Mouse (Mus musculus): ENCODE results near the gene Plekhd1. TPM values are rescaled to one million over a fixed set of nuclear protein-coding genes. Genes with fewer than 3 reads are reported as not detected.

Gene Plekhd1
- polyA plus RNA-seq, 1 experiment from 2014 or later: 0.65 TPM

DNA sequence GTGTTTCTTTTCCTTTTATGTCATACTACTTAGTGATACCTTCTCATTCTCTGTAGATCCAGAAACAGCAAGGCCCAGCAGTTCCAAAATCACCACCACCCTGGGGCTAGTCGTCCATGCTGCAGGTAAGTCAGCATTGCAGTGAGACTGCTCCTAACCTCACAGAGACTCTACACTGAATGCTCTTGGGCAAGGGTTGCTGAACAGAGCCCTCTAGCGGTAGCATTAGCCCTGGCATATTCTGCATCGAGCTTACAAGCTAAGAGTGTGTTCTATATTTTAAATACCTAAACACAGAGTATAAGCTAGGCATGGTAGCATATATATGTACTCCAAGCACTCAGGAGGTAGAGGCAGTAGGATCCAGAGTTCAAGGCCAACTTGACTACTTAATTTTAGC is 19.2 kb upstream of the Plekhd1 start:
- Histone ChIP-seq H3K4me1 (no peaks in the 10 kb centered on the region), H3K9me3 (no peaks in the 10 kb centered on the region), H3K9ac (no peak overlapping the region), H3K36me3 (replicated peaks) (peaks cover 45% of the 10 kb centered on the region), H3K4me3 (replicated peaks) (no peak overlapping the region), H3K4me2 (no peak overlapping the region), H3K27me3 (no peaks in the 10 kb centered on the region), H3K27ac (no peak overlapping the region)
- 17% methylated on average over 3 of the region's 3 CpGs for WGBS
- ATAC-seq (ENCODE audit: low FRiP score): no peak

DNA sequence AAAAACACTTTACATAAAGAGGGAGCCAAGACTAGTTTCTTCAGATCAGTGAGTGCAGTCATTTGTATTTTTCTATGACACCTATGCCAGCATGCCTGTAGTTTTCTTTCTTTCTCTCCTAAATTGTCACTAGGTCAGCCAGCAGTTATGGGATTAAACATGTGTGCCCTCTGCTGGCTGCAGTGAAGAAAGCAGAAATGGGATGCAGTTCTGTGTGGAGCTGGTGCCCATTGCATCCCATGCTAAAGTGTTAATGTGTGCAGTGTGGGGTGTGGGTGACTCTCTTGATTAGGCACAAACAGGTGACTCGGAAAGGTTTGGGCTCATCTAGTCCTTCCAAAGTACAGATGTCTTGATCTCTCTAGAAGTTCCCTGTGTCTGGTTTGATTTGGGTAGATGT is 11.1 kb upstream of the Plekhd1 start:
- no peak overlapping the region for H3K4me3 ChIP-seq (replicated peaks)
- H3K4me2 ChIP-seq: no peak overlapping the region
- H3K27ac ChIP-seq: no peak overlapping the region
- WGBS: 85% methylated on average over 1 of the region's 1 CpGs
- no peak overlapping the region for H3K9ac ChIP-seq
- no peaks in the 10 kb centered on the region for H3K9me3 ChIP-seq
- H3K27me3 ChIP-seq: no peaks in the 10 kb centered on the region
- no peak for ATAC-seq (ENCODE audit: low FRiP score)
- peaks cover 22% of the 10 kb centered on the region for H3K36me3 ChIP-seq (replicated peaks)
- H3K4me1 ChIP-seq: no peaks in the 10 kb centered on the region

DNA sequence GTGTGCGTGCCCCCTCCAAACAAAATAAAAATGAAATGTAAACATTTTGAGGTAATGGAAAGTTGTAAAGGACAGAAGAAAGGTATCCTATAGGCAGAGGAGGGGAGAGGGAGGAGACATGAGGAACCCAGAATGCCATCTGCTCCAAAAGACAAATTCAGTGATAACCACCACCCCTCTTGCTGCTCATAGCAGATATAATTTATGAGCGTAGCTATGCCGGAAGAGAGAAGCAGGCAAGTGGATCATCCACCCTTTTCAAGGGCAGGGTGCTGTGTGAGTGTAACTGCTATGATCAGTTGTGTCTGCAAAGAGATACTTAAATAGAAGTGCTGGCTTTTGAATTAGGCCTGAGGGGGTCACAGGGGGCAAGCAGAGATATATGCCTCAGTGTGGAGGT is 8.8 kb upstream of the Plekhd1 start:
- Histone ChIP-seq H3K4me3 (replicated peaks) (no peak overlapping the region), H3K9me3 (no peaks in the 10 kb centered on the region), H3K9ac (no peak overlapping the region), H3K4me1 (no peaks in the 10 kb centered on the region), H3K36me3 (replicated peaks) (peaks cover 9% of the 10 kb centered on the region; the same call in 1 of the 2 replicates), H3K27me3 (no peaks in the 10 kb centered on the region), H3K4me2 (no peak overlapping the region), H3K27ac (no peak overlapping the region)
- WGBS: 98% methylated on average over 3 of the region's 3 CpGs
- ATAC-seq (ENCODE audit: low FRiP score): no peak

DNA sequence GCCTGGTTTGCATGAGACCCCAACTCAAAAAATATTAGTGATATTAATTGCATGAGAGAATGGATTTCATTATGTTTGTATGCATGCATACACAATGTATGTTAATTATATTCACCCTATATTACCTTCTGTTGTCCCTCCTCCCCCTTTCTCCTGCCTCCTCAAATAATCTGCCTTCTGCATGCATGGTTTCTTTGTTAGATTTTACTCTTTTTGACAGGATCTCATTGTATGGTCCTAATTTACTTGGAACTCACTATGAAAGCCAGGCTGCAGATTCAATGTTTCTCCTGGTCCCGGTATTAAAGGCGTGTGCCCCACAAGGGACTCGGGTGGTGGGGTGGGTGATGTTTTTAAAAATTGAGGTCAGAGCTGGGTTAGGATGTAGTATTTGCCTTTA is 8.1 kb upstream of the Plekhd1 start:
- Histone ChIP-seq H3K36me3 (replicated peaks) (peaks cover 9% of the 10 kb centered on the region; the same call in 1 of the 2 replicates), H3K4me2 (no peak overlapping the region), H3K9me3 (no peaks in the 10 kb centered on the region), H3K4me1 (no peaks in the 10 kb centered on the region), H3K27ac (no peak overlapping the region), H3K27me3 (no peaks in the 10 kb centered on the region), H3K9ac (no peak overlapping the region), H3K4me3 (replicated peaks) (no peak overlapping the region)
- ATAC-seq (ENCODE audit: low FRiP score): no peak
- whole genome bisulfite sequencing: 68% methylated on average over 3 of the region's 3 CpGs

DNA sequence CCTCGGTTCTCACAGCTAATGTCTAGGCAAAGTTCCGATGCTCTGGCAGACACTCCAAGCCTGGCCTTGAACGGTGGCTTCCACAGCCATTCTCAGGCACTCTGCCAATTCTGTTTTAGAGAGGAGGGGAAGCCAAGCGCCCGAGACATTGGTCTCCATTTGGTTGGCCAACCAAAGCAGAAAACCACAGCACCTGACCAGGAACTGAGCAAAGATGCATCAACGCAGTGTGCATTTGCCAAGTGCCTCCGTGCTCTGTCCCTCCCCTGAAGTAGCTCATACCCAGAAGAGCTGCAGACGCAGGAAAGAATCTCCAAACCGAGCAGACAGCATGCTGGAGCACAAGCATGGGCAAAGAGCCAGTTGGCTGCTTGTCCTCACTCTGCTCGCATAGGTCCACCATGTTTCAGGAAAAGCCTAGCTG is 4.6 kb upstream of the Plekhd1 start:
- H3K4me2 ChIP-seq: no peak overlapping the region
- peaks cover 26% of the 10 kb centered on the region for H3K27me3 ChIP-seq
- no peak overlapping the region for H3K4me3 ChIP-seq (replicated peaks)
- no peak for ATAC-seq (ENCODE audit: low FRiP score)
- no peaks in the 10 kb centered on the region for H3K36me3 ChIP-seq (replicated peaks)
- H3K9ac ChIP-seq: no peak overlapping the region
- H3K4me1 ChIP-seq: peaks cover 17% of the 10 kb centered on the region
- no peak overlapping the region for H3K27ac ChIP-seq
- no peaks in the 10 kb centered on the region for H3K9me3 ChIP-seq
- WGBS: 88% methylated on average over 10 of the region's 10 CpGs

DNA sequence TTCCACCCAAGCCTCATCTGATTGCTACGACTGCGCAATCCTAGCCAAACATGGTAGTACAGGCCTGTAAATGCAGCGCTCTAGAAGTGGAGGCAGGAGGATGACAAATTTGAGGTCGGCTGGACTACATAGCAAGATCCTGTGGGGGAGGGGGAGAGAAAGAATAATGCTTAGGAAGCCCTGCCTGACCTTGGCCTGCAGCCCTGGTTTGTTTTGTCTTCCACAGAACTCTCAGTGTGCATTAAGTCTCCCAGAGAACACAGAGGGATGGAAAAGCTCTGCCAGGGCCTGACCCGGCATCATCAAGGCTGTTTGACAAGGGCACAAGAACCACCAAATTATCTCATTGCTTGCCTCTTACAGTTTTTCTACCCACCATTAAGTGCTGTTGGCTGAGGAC is 2.7 kb upstream of the Plekhd1 start:
- ATAC-seq (ENCODE audit: low FRiP score): no peak
- 64% methylated on average over 5 of the region's 5 CpGs for WGBS
- Histone ChIP-seq H3K36me3 (replicated peaks) (no peaks in the 10 kb centered on the region), H3K4me2 (no peak overlapping the region), H3K27ac (no peak overlapping the region), H3K4me1 (peaks cover 21% of the 10 kb centered on the region), H3K9me3 (no peaks in the 10 kb centered on the region), H3K9ac (no peak overlapping the region), H3K4me3 (replicated peaks) (no peak overlapping the region), H3K27me3 (peaks cover 45% of the 10 kb centered on the region)

DNA sequence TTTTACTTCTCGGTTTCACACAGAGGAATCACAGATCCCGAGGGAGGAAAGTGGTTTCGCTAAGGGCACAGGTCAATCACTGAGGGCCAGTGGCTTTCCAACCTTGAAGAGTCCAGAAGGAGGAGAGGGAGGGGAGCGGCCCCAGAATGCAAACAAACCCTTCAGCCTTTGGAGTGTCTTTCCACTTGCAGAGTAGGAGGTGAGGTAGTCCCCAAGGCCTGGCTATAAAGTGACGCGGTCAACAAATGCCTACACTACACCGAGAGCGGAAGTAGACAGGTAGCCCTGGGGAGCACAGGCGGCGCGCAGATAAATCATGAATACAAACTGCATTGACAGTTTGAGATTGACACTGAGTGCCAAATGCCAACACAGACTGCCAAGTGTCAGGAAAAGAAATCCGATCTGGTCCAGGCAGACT is 710 bp upstream of the Plekhd1 start:
- Histone ChIP-seq H3K9ac (no peak overlapping the region), H3K4me3 (replicated peaks) (no peak overlapping the region), H3K9me3 (no peaks in the 10 kb centered on the region), H3K27ac (no peak overlapping the region), H3K4me1 (peaks cover 21% of the 10 kb centered on the region), H3K4me2 (peak overlapping the region; percentile 66; the same call in 1 of the 2 replicates), H3K27me3 (peaks cover 55% of the 10 kb centered on the region), H3K36me3 (replicated peaks) (no peaks in the 10 kb centered on the region)
- WGBS: 17% methylated on average over 12 of the region's 12 CpGs
- no peak for ATAC-seq (ENCODE audit: low FRiP score)

DNA sequence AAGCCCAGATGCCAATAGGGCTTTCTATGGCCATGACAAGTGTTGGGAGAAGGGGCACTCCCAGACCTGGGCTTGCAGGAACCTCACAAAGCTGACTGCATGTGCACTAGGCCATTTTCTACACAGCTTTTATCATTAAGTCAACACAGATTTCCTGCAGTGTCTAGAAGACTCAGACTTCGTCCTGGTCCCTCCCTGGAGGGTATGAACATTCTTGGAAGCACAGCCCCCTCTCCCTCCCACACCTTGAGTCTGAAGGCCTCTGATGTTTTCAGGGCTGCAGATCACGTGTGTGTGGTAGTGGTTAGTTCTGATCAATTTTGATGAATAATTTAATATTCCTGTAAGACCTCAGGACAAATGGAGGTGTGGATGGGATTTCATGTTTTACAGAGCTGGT is 1.3 kb downstream of the Plekhd1 start:
- Histone ChIP-seq H3K4me2 (no peak overlapping the region), H3K27me3 (peaks cover 55% of the 10 kb centered on the region), H3K27ac (no peak overlapping the region), H3K9me3 (no peaks in the 10 kb centered on the region), H3K4me3 (replicated peaks) (no peak overlapping the region), H3K4me1 (peaks cover 21% of the 10 kb centered on the region), H3K9ac (no peak overlapping the region), H3K36me3 (replicated peaks) (no peaks in the 10 kb centered on the region)
- WGBS: 47% methylated on average over 2 of the region's 2 CpGs
- no peak for ATAC-seq (ENCODE audit: low FRiP score)

DNA sequence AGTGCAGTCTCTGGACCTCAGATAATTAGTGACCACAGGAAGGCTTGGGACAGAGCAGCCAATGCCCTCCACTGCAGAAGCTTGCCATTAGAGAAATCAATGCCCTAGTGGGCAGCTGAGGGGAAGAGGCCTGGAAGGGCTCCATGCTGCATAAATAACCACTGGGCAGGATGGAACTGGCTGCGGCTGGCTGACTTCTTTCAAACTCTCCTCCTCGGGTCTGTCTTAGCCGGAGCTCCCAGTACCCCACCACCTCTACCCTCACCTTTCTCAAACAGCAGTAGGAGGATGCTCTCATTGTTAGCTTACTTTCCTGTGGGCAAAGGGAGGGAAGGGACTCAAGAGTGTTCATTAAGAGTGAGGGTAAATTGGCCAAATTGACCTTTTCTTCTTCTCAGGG is 2.6 kb downstream of the Plekhd1 start:
- H3K4me2 ChIP-seq: no peak overlapping the region
- ATAC-seq (ENCODE audit: low FRiP score): no peak
- no peak overlapping the region for H3K4me3 ChIP-seq (replicated peaks)
- no peaks in the 10 kb centered on the region for H3K9me3 ChIP-seq
- no peak overlapping the region for H3K27ac ChIP-seq
- peaks cover 15% of the 10 kb centered on the region for H3K4me1 ChIP-seq
- H3K9ac ChIP-seq: no peak overlapping the region
- H3K36me3 ChIP-seq (replicated peaks): no peaks in the 10 kb centered on the region
- WGBS: 80% methylated on average over 3 of the region's 3 CpGs
- H3K27me3 ChIP-seq: peaks cover 55% of the 10 kb centered on the region

DNA sequence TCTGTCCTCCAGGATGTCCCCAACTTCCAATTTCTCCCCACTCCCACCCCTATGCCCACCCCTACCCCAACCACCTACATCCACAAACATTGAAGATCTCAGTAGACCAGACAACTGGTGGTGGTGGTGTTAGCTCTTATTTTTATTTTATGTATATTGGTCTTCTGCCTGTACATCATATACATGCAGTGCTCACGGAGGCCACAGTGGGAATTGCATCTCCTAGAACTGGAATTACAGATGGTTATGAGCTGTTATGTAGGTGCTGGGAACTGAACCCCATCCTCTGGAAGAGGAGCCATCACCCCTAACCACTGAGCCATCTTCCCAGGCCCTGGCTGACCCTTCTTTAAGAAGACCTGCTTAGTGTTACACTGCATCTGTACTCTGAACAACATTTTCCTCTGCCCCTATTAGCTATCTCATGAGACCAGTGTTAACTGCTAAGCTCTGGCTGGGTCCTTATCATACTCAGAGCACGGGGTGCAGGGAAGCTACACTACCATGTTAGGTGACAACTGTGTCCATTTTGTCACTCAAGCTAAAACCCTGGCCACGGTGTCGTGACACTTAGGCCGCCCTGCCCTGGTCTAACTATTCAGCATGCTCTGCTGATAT is 6.2 kb downstream of the Plekhd1 start:
- Histone ChIP-seq H3K9me3 (no peaks in the 10 kb centered on the region), H3K27me3 (peaks cover 20% of the 10 kb centered on the region), H3K27ac (no peak overlapping the region), H3K4me1 (no peaks in the 10 kb centered on the region), H3K4me3 (replicated peaks) (no peak overlapping the region), H3K36me3 (replicated peaks) (no peaks in the 10 kb centered on the region), H3K9ac (no peak overlapping the region), H3K4me2 (no peak overlapping the region)
- no peak for ATAC-seq (ENCODE audit: low FRiP score)
- WGBS: 88% methylated on average over 5 of the region's 5 CpGs

DNA sequence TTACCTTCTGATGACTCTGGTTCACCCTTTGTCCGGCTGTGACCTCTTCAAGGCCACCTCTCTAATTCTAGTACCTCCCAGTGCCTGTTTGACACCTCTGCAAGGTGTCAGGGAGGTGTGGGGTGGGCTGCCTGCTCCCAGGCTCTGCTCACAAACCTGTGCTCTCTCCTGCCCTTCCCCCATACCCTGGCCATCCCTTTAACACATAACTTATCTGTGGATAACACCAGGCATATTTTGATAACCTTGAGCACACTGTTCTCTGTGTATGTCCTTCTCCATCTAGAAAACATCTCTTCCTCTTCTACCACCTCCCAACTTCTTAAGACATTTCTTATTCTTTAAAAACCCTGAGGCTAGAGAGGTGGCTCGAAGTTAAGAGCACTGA is 6.7 kb downstream of the Plekhd1 start:
- WGBS: 81% methylated on average over 2 of the region's 2 CpGs
- H3K4me3 ChIP-seq (replicated peaks): no peak overlapping the region
- no peak overlapping the region for H3K9ac ChIP-seq
- H3K4me1 ChIP-seq: no peaks in the 10 kb centered on the region
- no peak overlapping the region for H3K4me2 ChIP-seq
- no peak for ATAC-seq (ENCODE audit: low FRiP score)
- H3K27ac ChIP-seq: no peak overlapping the region
- H3K9me3 ChIP-seq: no peaks in the 10 kb centered on the region
- H3K27me3 ChIP-seq: peaks cover 15% of the 10 kb centered on the region
- H3K36me3 ChIP-seq (replicated peaks): no peaks in the 10 kb centered on the region

DNA sequence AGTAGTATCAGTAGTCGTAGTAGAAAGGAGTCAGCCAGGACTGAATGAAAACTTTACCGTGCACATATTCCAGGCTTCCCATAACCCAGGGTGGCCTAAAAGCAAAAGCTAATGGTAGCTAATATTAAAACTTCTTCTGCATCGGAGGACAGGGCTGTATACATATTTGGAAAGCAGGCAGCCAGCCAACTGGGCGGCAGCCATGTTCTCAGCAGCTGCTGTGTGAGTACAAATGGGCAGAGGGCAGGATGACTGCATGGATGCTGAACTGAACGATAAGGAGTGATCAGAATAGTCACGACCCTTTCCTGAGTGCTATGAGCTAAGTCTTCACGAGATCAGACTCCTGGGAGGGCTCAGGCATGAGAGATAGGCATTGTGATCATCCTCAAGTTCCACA is 8.9 kb downstream of the Plekhd1 start:
- H3K27ac ChIP-seq: no peak overlapping the region
- H3K4me1 ChIP-seq: no peaks in the 10 kb centered on the region
- no peak overlapping the region for H3K4me3 ChIP-seq (replicated peaks)
- no peaks in the 10 kb centered on the region for H3K9me3 ChIP-seq
- H3K36me3 ChIP-seq (replicated peaks): no peaks in the 10 kb centered on the region
- no peaks in the 10 kb centered on the region for H3K27me3 ChIP-seq
- 80% methylated on average over 7 of the region's 7 CpGs for WGBS
- ATAC-seq (ENCODE audit: low FRiP score): no peak
- no peak overlapping the region for H3K4me2 ChIP-seq
- no peak overlapping the region for H3K9ac ChIP-seq

DNA sequence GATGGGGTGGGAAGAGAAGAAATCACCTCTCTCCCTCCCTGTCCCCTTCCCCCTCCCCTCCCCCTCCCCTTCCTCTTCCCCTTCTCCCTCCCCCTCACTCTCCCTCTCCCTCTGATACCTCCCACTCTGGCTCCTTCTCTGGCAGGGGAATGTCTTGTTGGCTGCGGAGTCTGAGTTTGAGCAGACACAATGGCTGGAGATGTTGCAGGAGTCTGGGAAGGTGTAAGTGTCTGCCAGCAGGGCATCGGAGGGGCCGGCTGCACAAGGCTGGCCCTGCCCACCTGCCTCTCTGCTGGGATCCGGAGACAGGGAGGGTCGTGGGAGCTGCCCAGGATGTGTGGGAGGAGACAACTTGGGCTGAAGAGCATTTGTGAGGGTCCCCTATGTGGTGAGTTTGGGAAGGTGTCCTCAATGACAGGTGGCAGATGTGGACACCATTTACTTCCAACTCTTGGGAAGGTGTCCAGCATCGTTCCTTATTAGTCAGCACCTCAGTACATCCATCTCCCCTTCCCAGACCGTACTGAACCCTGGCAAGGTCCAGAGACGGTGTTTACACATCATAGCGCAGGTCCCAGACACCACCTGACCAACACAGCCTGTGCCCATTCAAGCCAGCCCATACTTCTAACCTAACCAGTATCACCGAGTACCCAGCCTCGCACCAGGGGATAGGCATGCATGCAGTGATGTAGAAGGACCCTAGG is 14.0 kb downstream of the Plekhd1 start:
- Histone ChIP-seq H3K36me3 (replicated peaks) (no peaks in the 10 kb centered on the region), H3K4me3 (replicated peaks) (no peak overlapping the region), H3K9ac (no peak overlapping the region), H3K9me3 (no peaks in the 10 kb centered on the region), H3K27ac (no peak overlapping the region), H3K4me2 (no peak overlapping the region), H3K4me1 (no peaks in the 10 kb centered on the region; the same call in 1 of the 2 replicates), H3K27me3 (no peaks in the 10 kb centered on the region)
- no peak for ATAC-seq (ENCODE audit: low FRiP score)
- WGBS: 65% methylated on average over 11 of the region's 11 CpGs

Data from forebrain, embryonic 12.5 days (tissue).